Mouse (Mus musculus) embryonic fibroblast, embryonic 13.5 days (primary cell): ENCODE data around the gene Dynlt1f.
"Not testable (repeated sequence)": the region's sequence is repeated elsewhere in the genome, so short reads cannot be mapped to it uniquely, and the experiment has no call there.

Experiments used
- CTCF ChIP-seq: IDR thresholded peaks from 2 replicates; pipeline ENCODE4 v1.5.1; 2011; ENCODE audit warnings: mild to moderate bottlenecking, control low read depth, low read length, moderate library complexity, borderline replicate concordance; ENCODE audit not compliant: insufficient read depth
- POLR2A ChIP-seq: IDR thresholded peaks from 2 replicates; pipeline ENCODE4 v1.6.1; 2011; ENCODE audit warnings: low read depth, mild to moderate bottlenecking, control low read depth, low read length, moderate library complexity

DNA sequence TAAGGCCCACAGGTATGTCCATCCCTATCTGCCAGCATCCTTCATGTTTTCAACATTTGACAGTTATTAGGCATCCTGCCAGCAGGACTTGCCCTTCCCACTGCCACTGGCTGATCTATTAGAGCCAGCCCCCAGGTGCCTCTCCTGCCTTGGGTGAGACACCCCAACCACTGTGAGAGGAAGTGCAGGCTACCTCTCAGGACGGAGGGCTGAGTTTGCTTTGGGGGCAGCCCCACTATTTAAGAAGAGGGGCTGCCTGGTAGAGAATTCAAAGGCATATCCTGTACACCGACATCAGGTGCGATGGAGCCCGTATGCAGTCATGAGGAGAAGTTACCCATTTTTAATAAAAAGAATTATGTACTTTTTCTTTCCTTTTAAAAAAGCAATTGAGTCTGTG, 10.0 kb downstream of the Dynlt1f start:
- TF ChIP-seq CTCF, POLR2A: not testable (repeated sequence)
